Mouse (Mus musculus) c-Kit-positive CD71-negative TER-119-negative erythroid progenitor cells, embryonic 14.5 days (primary cell): ENCODE measurements around the gene Kif27.

ENCODE experiments used
- DNase-seq: peaks from one replicate; pipeline ENCODE4 v3.0.0-alpha.2; 2013; ENCODE audit warnings: low read depth

Gene Kif27

DNA sequence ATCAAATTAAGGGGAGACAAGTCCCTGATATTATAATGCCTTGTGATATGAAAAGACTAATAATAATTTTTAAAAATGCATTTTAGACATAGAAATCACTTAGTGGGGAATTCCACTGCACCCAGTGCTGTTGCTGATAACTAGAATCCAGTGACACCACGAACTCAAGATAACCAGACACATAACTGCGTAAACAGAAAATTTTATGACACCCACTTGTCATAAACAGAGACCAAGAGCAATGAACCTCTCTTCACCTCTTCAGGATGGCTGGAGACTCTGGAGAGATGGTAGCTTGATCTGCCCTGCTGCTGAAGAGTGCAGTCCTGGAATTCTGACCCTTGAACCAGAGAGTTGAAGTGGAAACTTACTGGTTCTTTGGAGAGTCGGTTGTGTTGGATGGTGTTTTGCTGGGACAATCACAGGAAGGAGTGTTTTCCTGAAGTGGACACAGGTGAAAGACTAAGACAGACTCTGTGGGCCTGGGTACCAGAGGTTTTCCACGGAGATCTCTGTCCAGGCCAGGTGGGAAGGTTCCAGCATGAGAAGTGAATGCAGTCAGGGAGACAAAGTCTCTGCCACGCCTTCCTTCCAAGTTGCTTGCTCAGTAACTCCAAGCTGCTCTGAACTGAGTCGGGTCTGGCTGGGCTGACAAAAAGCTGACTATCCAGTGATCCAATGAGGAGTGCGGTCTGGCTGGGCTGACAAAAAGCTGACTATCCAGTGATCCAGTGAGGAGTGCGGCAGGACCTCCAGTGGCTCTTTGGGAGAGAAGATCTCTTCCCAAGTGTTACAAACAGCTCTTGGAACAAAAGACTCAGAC lies 5.6 kb upstream of the Kif27 start:
- DNase-seq = no peak

- peak; percentile 8 for DNase-seq
These were observed 357 bp upstream of the Kif27 start for GRCm38 (mm10) chr13:58359304-58359653.

DNA sequence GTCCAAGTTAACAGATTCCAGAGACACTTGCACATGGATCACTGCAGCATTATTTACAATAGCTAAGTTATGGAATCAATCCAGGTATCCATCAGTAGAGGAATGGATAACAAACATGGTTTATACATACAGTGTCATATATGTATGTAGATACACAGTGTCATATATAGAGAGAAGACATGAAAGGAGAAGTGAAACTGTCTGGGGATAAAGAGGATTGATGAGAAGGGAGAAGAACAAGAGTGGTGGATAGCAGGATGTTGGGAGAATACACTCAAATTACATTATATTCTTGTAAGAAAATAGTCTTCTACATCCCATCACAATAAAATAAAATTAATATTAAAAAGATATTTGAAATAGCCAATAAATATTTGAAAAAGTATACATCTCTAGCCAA lies 5.9 kb downstream of the Kif27 start:
- DNase-seq = no peak

DNA sequence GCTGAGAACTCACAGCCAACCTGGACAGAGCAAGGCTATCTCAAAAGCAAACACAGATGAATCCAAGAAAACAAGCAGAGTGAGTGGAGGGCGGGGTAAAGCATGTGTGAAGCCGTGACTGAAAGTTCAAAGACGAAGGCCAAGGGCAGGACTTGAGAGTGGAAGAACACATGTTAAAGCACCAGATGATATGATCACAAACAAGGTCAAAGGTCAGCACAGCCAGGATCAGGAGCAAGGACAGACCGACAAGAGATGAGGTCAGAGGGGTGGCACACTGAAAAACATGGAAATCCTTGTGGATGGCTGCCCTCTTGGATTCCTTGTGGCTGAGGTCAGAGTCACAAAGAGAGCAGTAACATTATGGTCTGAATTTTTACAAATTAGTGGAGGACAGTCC lies 8.3 kb downstream of the Kif27 start:
- no peak for DNase-seq

DNA sequence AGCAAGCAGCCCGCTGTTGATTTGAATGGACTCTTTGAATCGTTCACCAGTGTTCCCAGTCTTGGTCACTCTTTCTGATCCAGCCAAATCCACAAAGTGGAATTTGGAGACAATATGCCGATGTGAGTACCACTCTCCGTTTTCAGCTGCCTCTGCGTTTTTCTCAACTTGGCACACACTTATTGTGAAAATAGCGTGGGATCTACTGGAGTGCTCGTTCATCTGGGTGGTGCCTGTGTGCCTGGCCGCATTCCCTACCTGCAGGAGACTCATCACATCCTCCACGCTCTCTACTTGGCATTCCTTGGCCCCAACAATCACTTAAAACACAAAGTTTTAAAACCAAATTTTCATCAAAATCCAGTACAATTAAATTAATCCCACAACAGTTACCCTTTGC lies 14.4 kb downstream of the Kif27 start:
- no peak for DNase-seq

DNA sequence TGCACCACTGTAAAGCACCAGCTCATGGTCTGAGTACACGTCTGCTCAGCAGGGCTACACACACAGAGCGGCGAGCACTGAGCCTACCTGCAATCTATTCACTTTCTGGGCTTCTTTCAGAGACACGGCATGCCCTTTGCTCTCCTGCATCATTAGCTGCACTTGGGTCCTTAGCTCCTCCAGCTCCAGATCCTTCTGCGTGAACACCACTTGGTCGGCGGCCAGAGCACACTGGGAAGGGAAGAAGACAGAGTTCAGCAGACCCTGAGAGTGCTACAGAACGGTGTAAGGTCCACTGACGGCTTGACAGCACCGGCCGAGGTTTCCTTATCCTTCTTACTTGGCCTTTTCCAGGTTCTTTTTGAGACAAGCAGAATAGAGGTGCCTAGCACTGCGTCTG lies 21.5 kb downstream of the Kif27 start:
- DNase-seq = no peak

GRCm38 (mm10) chr13:58334116-58334515 lies 24.8 kb downstream of the Kif27 start:
- DNase-seq = no peak

DNA sequence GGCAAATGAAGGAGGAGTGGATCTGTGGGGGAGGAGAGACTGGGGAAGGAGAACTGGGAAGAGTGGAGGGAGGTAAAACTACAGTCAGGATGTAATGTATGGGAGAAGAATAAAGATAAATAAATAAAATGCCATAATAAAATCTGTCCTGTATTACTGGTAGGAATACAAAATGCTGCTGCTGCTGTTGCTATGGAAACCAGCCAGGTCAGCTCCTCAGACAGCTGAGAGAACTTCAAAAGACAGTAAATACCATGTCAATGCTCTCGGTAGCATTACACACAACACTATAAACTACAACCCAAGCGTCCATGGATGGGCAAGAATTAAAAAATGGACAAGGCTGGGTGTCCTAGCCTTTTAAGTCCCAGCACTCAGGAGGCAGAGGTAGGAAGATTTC lies 41.2 kb downstream of the Kif27 start:
- DNase-seq = no peak

GRCm38 (mm10) chr13:58314991-58315390 lies 43.9 kb downstream of the Kif27 start:
- DNase-seq = peak; percentile 7

- no peak for DNase-seq
These were observed 45.2 kb downstream of the Kif27 start for GRCm38 (mm10) chr13:58313758-58314157.

GRCm38 (mm10) chr13:58311351-58311750 lies 47.6 kb downstream of the Kif27 start:
- no peak for DNase-seq

GRCm38 (mm10) chr13:58309499-58309898 lies 49.4 kb downstream of the Kif27 start:
- DNase-seq = no peak

- DNase-seq = no peak
These were observed 51.5 kb downstream of the Kif27 start for GRCm38 (mm10) chr13:58307453-58307852.

DNA sequence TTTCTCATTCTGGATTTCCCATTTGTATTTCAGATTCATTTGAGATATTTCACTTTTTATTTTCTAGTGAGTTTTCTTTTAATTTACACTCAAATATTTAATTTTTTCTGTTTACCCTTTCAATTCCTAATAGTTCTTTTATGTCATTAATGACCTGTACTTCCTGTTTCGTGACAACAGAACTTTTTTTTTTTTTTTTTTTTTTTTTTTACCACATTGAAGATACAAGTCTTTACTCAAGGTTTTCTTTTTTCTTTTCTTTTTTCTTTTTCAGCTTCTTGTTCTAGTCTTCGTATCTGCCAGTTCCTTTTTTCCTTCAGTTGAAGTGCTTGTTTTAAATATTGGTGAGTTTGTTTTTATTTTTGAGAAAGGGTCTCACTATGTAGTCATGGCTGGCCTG lies 53.7 kb downstream of the Kif27 start:
- DNase-seq = no peak

DNA sequence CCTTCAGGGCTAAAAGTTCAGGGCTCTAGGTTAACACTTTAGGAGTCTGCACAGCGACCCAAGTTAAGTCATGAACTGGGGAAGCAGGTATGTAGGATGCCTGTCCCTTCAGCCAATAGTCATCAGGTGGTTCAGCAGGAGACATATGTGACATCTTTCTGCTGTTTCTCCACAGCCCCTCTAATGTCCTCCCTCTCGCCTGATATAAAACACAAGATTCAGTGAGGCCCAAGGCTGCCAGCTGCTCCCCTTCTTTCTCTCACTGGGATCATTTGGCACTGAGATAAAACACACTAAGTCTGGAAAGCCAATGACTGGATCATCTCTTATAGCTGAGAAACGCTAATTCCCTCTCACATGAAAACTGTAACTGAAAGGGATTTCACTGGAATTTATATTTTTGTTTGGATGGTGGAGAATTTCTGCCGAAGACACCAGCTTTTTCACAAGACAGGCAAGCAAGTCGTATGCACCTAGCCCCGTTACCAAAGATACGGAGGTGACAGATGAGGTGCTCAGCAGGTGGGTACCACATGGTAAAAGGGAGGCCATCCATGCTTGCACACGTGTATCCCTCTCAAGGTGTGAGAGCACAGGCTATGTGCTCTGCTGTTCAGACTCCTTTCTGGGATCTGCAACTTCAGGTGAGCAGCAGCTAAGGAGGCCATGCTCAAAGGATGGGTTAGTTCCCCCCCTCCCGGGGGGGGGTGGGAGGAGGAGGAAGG lies 56.3 kb downstream of the Kif27 start:
- no peak for DNase-seq

- DNase-seq = no peak
These were observed 57.0 kb downstream of the Kif27 start for GRCm38 (mm10) chr13:58301961-58302360.

DNA sequence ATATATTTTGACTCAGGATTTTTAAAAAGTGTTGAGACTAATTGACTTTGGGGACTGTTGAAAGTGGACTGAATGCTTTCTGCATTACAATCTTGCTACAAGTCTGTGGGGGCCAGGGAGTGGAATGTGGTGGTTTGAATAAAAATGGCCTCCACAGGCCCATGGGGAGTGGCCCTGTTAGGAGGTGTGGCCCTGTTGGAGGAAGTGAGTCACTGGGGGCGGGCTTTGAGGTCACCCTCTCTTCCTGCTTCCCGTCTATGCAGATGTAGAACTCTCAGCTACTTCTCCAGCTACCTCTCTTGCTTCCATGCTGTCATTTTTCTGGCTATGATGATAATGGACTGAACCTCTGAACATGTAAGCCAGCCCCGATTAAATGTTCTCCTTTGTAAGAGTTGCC lies 60.2 kb downstream of the Kif27 start:
- DNase-seq = no peak

DNA sequence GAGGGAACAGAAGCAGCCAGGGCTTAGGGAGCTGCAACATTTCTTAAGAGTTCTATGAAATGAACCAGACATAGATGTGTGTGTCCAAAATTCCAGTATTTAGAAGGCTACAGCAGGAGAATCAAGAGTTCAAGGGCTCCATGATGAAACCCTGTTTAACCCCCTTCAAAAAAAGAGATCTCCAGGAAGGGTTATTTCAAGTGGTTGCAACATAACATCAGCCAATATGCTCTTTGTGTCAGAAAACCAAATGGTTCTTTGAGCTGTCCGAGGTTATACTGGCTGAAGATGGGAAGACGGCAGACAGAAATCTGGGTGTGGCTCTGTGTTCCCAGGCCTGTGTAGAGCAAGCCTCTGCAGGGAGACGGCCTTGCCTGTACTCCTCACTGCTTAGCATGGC lies 63.3 kb downstream of the Kif27 start:
- no peak for DNase-seq

GRCm38 (mm10) chr13:58292811-58293210 lies 66.1 kb downstream of the Kif27 start:
- no peak for DNase-seq

DNA sequence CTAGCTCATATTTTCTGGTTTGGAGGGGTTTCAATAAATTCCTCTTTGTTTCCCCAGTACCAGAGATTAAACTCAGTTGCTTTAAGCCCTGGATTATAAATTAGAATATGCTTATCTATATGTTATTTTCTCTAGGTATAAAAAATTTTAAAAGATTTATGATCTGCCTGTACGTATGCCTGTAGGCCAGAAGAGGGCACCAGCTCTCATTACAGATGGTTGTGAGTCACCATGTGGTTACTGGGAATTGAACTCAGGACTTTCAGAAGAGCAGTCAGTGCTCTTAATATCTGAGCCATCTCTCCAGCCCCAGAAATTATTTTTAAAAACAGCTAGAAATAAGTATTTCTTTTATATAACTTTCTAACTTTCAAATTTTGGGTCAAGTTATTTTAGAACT lies 69.6 kb downstream of the Kif27 start:
- no peak for DNase-seq

DNA sequence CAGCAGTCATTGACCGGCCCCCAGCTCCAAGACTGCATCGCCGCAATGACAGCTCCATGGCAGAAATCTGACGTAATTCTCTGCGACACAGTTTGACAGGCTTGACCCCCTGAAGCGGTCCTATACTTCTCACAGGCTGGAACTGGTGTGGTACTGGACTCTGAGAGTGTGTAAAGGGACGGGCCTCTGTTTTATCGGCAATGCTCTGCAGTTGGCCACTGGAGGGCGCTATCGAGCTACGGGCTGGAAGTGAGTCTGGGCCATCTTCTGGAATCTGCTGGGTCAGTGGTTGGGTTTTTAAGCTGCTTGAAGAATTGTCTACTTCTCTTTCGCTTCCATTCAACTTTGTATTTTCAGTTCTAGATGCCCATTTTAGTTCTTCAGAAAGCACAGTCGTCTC lies 71.1 kb downstream of the Kif27 start:
- peak; percentile 72 for DNase-seq

- DNase-seq = no peak
These were observed 75.5 kb downstream of the Kif27 start for GRCm38 (mm10) chr13:58283466-58283865.

- DNase-seq = no peak
These were observed 77.0 kb downstream of the Kif27 start for GRCm38 (mm10) chr13:58281936-58282335.

DNA sequence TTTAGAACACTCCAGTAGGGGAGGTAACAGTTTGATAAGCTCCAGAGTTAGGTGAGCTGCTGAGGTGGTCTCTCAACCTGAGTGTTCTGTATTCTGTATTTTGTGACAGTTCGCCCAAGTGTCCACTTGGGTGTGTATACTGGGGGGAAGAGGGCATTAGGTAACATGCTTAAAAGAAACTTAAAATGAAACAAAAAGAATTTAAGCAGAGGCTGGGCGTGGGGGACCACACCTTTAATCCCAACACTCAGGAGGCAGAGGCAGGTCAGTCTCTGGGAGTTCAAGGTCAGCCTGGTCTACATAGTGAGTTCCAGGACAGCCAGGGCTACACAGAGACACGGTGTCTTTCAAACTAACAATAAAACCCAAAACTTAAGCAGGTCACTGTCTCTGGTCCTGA lies 78.4 kb downstream of the Kif27 start:
- DNase-seq = no peak
